Mouse (Mus musculus): ENCODE results near the gene Ubxn6.

DNA sequence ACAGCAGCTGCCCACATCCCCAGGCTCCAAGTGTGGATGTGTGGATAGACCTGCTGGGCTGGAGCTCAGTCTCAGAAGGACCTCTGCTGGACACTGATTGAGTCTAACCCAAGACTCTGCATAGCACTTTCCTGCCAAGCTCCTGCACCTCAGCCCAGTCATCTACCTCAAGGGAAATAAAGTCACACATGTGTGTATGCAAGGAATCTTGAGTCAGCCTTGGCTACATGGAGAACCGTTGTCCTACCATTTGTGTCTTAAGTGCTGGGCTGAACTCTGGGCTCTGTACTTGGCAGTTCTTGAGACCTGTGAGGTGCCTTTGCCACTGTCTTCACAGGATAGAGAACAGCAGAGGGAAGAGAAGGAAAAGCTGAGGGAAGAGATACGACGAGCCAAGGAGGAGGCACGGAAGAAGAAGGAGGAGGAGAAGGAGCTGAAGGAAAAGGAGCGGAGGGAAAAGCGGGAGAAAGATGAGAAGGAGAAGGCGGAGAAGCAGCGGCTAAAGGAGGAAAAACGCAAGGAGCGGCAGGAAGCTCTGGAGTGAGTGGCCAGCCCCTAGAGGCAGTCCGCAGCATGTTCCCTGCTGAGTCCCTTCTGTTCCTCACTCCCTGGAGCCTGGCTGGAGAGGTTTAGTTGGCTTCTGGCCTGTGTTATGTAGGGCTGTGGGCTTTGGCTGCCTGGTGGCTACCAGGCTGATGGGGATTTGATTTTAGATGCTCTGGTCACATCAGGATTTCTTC is 17.3 kb downstream of the Ubxn6 start:
- no peak for TF ChIP-seq CTCF (IDR thresholded peaks at IDR 0.05; ENCODE audit: extremely low read depth, insufficient read length, insufficient replicate concordance, low read depth, low read length)
- no peak for TF ChIP-seq POLR2A (IDR thresholded peaks at IDR 0.05; ENCODE audit: low read depth, low read length)

Data from small intestine, adult 2 months (tissue).